Mouse (Mus musculus): Measurements from ENCODE around the gene B230307C23Rik. TPM values are rescaled to one million over a fixed set of nuclear protein-coding genes. Genes with fewer than 3 reads are reported as not detected.
"Not testable (repeated sequence)": the region's sequence is repeated elsewhere in the genome, so short reads cannot be mapped to it uniquely, and the experiment has no call there.

B230307C23Rik gene
- polyA plus RNA-seq, 1 experiment from 2014 or later = 18.6 TPM

GRCm38 (mm10) chr16:98079382-98079781 is 82.3 kb downstream of the B230307C23Rik start:
- H3K36me3 ChIP-seq (ENCODE audit: control insufficient read depth, insufficient read depth, low read length); H3K9ac ChIP-seq (ENCODE audit: low read depth, low read length); ATAC-seq; H3K27ac ChIP-seq (ENCODE audit: low read length); H3K27me3 ChIP-seq (ENCODE audit: control insufficient read depth, insufficient read depth, low read depth, low read length); H3K4me2 ChIP-seq (ENCODE audit: low read length); H3K9me3 ChIP-seq (replicated peaks; ENCODE audit: control insufficient read depth, low read length, poor library complexity, severe bottlenecking); H3K4me3 ChIP-seq (ENCODE audit: low read depth, low read length): not testable (repeated sequence)
- peaks cover 13% of the 10 kb centered on the region for H3K4me1 ChIP-seq (ENCODE audit: control insufficient read depth, insufficient read depth, low read length)
- 92% methylated on average over 3 of the region's 3 CpGs for WGBS

- ATAC-seq; H3K9me3 ChIP-seq (replicated peaks; ENCODE audit: control insufficient read depth, low read length, poor library complexity, severe bottlenecking); H3K27ac ChIP-seq (ENCODE audit: low read length); H3K36me3 ChIP-seq (ENCODE audit: control insufficient read depth, insufficient read depth, low read length); H3K27me3 ChIP-seq (ENCODE audit: control insufficient read depth, insufficient read depth, low read depth, low read length): not testable (repeated sequence)
- H3K4me3 ChIP-seq (ENCODE audit: low read depth, low read length) = peak overlapping the region; percentile 83
- 88% methylated on average over 1 of the region's 1 CpGs for WGBS
- peaks cover 13% of the 10 kb centered on the region for H3K4me1 ChIP-seq (ENCODE audit: control insufficient read depth, insufficient read depth, low read length)
- H3K4me2 ChIP-seq (ENCODE audit: low read length) = peak overlapping the region; percentile 79
- H3K9ac ChIP-seq (ENCODE audit: low read depth, low read length) = peak overlapping the region; percentile 62; the same call in 1 of the 2 replicates
These were observed 84.0 kb downstream of the B230307C23Rik start for GRCm38 (mm10) chr16:98081140-98081539.

Other genes with a start within 250 kb of the B230307C23Rik start
- 0.67 and 0.79 TPM in 2 replicates for gene Ripk4, start 233.5 kb upstream of the B230307C23Rik start, polyA plus RNA-seq (2015; fragmentation: Nextera tagmentation; extraction: Ambion mirVana)
- gene Prdm15, start 145.5 kb upstream of the B230307C23Rik start, polyA plus RNA-seq (2015; fragmentation: Nextera tagmentation; extraction: Ambion mirVana) = 10.9 and 14.2 TPM in 2 replicates
- gene C2cd2, start 34.7 kb upstream of the B230307C23Rik start, polyA plus RNA-seq (2015; fragmentation: Nextera tagmentation; extraction: Ambion mirVana) = 11.7 and 13.4 TPM in 2 replicates
- gene Zbtb21, start 34.7 kb upstream of the B230307C23Rik start, polyA plus RNA-seq (2015; fragmentation: Nextera tagmentation; extraction: Ambion mirVana) = 11.9 and 12.8 TPM in 2 replicates
- 10.8 and 12.5 TPM in 2 replicates for gene A630089N07Rik, start 85.1 kb downstream of the B230307C23Rik start, polyA plus RNA-seq (2015; fragmentation: Nextera tagmentation; extraction: Ambion mirVana)